Comparison of ENCODE assay signal across 8 mouse cellular contexts in the genomic region with DNA sequence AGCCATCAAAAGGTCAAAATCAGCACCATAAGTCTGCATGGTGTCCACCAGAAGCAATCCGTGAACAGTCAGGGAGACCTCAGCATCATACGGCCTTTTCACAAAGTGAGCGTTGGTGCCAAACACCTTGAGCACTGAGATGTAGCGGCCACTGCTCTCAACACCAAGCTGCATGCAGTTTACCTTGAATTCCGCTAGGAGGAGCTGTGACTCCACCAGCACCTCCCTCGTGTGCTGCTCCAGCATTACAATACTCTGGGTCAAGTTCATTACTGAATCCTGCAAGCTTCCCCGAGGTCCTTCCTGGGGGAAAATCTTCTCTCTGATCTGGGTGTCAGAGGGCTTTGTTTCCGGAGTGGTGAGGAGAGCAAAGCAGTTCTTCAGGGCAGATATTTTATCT. TPM values are rescaled to one million over a fixed set of nuclear protein-coding genes. Genes with fewer than 3 reads are reported as not detected.
A peak's percentile ranks its signal among the peaks of the same experiment; 100 is the strongest.
DNase-seq lines count a peak whose midpoint lies in the region; ATAC-seq and TF ChIP-seq lines count a peak whose summit lies in the region.

No protein-coding gene starts in this region.

- no peak overlapping the region for H3K4me3 ChIP-seq in hindbrain, embryonic 10.5 days
- H3K4me3 ChIP-seq in hindbrain, embryonic 12.5 days = no peak overlapping the region
- H3K4me3 ChIP-seq in bone marrow macrophage, adult 2 months (ENCODE audit: insufficient read depth, low read length) = no peak overlapping the region
- H3K4me3 ChIP-seq in hindbrain, embryonic 15.5 days = no peak overlapping the region

- H3K4me2 ChIP-seq in hindbrain, embryonic 12.5 days (replicated peaks) = no peak overlapping the region
- no peak overlapping the region for H3K4me2 ChIP-seq in hindbrain, embryonic 15.5 days

- H3K9me3 ChIP-seq in hindbrain, embryonic 10.5 days = no peaks in the 10 kb centered on the region
- no peaks in the 10 kb centered on the region for H3K9me3 ChIP-seq in hindbrain, embryonic 12.5 days (replicated peaks)
- H3K9me3 ChIP-seq in hindbrain, embryonic 15.5 days = no peaks in the 10 kb centered on the region

- TF ChIP-seq POLR2A in bone marrow macrophage, adult 2 months (IDR thresholded peaks at IDR 0.05; ENCODE audit: borderline replicate concordance, low read depth, low read length) = no peak

- H3K4me1 ChIP-seq in hindbrain, embryonic 10.5 days (replicated peaks) = no peaks in the 10 kb centered on the region
- no peaks in the 10 kb centered on the region for H3K4me1 ChIP-seq in hindbrain, embryonic 12.5 days
- H3K4me1 ChIP-seq in bone marrow macrophage, adult 2 months (ENCODE audit: control insufficient read depth, insufficient read depth, low read length) = no peaks in the 10 kb centered on the region
- H3K4me1 ChIP-seq in hindbrain, embryonic 15.5 days (replicated peaks) = no peaks in the 10 kb centered on the region

- H3K9ac ChIP-seq in hindbrain, embryonic 12.5 days = no peak overlapping the region
- no peak overlapping the region for H3K9ac ChIP-seq in hindbrain, embryonic 15.5 days

- DNase-seq in hindbrain, embryonic 10.5 days (ENCODE audit: low spot score) = peak; percentile 23
- peak; percentile 38 for DNase-seq in left cerebral cortex, adult 11 months (ENCODE audit: low spot score)
- DNase-seq in right cerebral cortex, postnatal 10 days (ENCODE audit: low spot score in 2 of 2) = peak; percentile 45 to 46

- 54% methylated on average over 8 of the region's 8 CpGs for WGBS in hindbrain, embryonic 10.5 days
- WGBS in hindbrain, embryonic 12.5 days = 52% methylated on average over 8 of the region's 8 CpGs
- 48% methylated on average over 8 of the region's 8 CpGs for WGBS in hindbrain, embryonic 15.5 days

- H3K27ac ChIP-seq in hindbrain, embryonic 10.5 days = no peak overlapping the region
- H3K27ac ChIP-seq in hindbrain, embryonic 12.5 days = no peak overlapping the region
- H3K27ac ChIP-seq in bone marrow macrophage, adult 2 months (ENCODE audit: insufficient read depth, low read depth, low read length) = no peak overlapping the region
- H3K27ac ChIP-seq in hindbrain, embryonic 15.5 days (replicated peaks) = no peak overlapping the region

- peak; percentile 67 for TF ChIP-seq CTCF in bone marrow macrophage, adult 2 months (IDR thresholded peaks at IDR 0.05; ENCODE audit: low read depth, low read length)

- H3K27me3 ChIP-seq in hindbrain, embryonic 10.5 days (ENCODE audit: insufficient read depth, poor library complexity, severe bottlenecking) = no peaks in the 10 kb centered on the region
- H3K27me3 ChIP-seq in hindbrain, embryonic 12.5 days = no peaks in the 10 kb centered on the region
- no peaks in the 10 kb centered on the region for H3K27me3 ChIP-seq in hindbrain, embryonic 15.5 days

- no peak for ATAC-seq in hindbrain, embryonic 12.5 days (ENCODE audit: low FRiP score)
- ATAC-seq in erythroblast, adult 5-6 weeks (replicated peaks; ENCODE audit: low FRiP score, poor library complexity, severe bottlenecking) = peak; percentile 88
- ATAC-seq in hindbrain, embryonic 15.5 days (ENCODE audit: low FRiP score, low read depth) = peak; percentile 75
- ATAC-seq in megakaryocyte, adult 5-6 weeks (ENCODE audit: poor library complexity, severe bottlenecking) = peak; percentile 99

- H3K36me3 ChIP-seq in hindbrain, embryonic 10.5 days = peaks cover 92% of the 10 kb centered on the region
- H3K36me3 ChIP-seq in hindbrain, embryonic 12.5 days = peaks cover 78% of the 10 kb centered on the region
- H3K36me3 ChIP-seq in hindbrain, embryonic 15.5 days = peaks cover 81% of the 10 kb centered on the region

RNA-seq across cellular contexts. Expression of a gene that starts 38.8 kb away (rescaled TPM):
- 4.9 and 6.1 TPM in 2 replicates for polyA plus RNA-seq in hindbrain, embryonic 10.5 days (2016; fragmentation: Nextera tagmentation; extraction: Ambion mirVana)
- 6.7 and 7.2 TPM in 2 replicates for polyA plus RNA-seq in hindbrain, embryonic 12.5 days (2016; fragmentation: Nextera tagmentation; extraction: Ambion mirVana)
- polyA plus RNA-seq in bone marrow macrophage, adult 2 months (2012; ENCODE audit: insufficient read depth, insufficient read length, missing spikeins) = 37.4 and 44.8 TPM in 2 replicates
- 33.9 and 44.2 TPM in 2 replicates for total RNA-seq in erythroblast, adult 5-6 weeks (2015; ENCODE audit: low replicate concordance)
- 38.5 and 46.0 TPM in 2 replicates for total RNA-seq in erythroblast, adult 5-6 weeks (2017; ENCODE audit: low replicate concordance)
- 10.2 and 11.2 TPM in 2 replicates for polyA plus RNA-seq in hindbrain, embryonic 15.5 days (2015; fragmentation: Nextera tagmentation; extraction: Ambion mirVana)
- 22.2 and 24.0 TPM in 2 replicates for total RNA-seq in megakaryocyte, adult 5-6 weeks (2015)
- total RNA-seq in megakaryocyte, adult 5-6 weeks (2017) = 40.0 and 59.4 TPM in 2 replicates
